Mouse (Mus musculus): ENCODE results near the gene Sars. TPM values are rescaled to one million over a fixed set of nuclear protein-coding genes. Genes with fewer than 3 reads are reported as not detected.

The Sars gene
- total and polyA plus RNA-seq, 3 experiments = 373 to 394 (median 377) TPM

- dilution Hi-C loops (cut with MboI; ENCODE audit: extremely low pct_ligation_motif_present, extremely low pct_unique_long_range_greater_than_20kb, low sequenced_read_pairs) = no loop called here
Observed at GRCm38 (mm10) chr3:108489968-108490367, 45.0 kb upstream of the Sars start.

GRCm38 (mm10) chr3:108484749-108485148 lies 39.7 kb upstream of the Sars start:
- H3K27ac ChIP-seq (ENCODE audit: insufficient read depth, low read depth) = no peak overlapping the region
- H3K9me3 ChIP-seq (replicated peaks; ENCODE audit: low read length) = peaks cover 14% of the 10 kb centered on the region
- no peak for TF ChIP-seq IRF4 (IDR thresholded peaks at IDR 0.05; ENCODE audit: low read depth, low read length)
- no peak for TF ChIP-seq RAD21 (IDR thresholded peaks at IDR 0.05; ENCODE audit: low read depth, low read length)
- TF ChIP-seq JUND (conservative IDR thresholded peaks at IDR 0.05; ENCODE audit: low read depth, low read length) = no peak
- no peak for TF ChIP-seq POLR2AphosphoS2 (IDR thresholded peaks at IDR 0.05; ENCODE audit: low read depth, low read length)
- no peak for TF ChIP-seq CTCF (conservative IDR thresholded peaks at IDR 0.05 in 1 of 2, IDR thresholded peaks at IDR 0.05 in 1 of 2; ENCODE audit: low read depth in 2 of 2, low read length in 2 of 2)
- no peak for TF ChIP-seq TCF12 (IDR thresholded peaks at IDR 0.05; ENCODE audit: low read depth, low read length)
- no peak for TF ChIP-seq NRF1 (IDR thresholded peaks at IDR 0.05; ENCODE audit: low read depth, low read length)
- TF ChIP-seq MEF2A (IDR thresholded peaks at IDR 0.05; ENCODE audit: borderline replicate concordance, low read depth, low read length) = no peak
- no peak for TF ChIP-seq RCOR1 (conservative IDR thresholded peaks at IDR 0.05; ENCODE audit: low read depth, low read length)
- no peak for TF ChIP-seq CHD1 (IDR thresholded peaks at IDR 0.05; ENCODE audit: low read depth, low read length)
- no peak for TF ChIP-seq USF1 (IDR thresholded peaks at IDR 0.05; ENCODE audit: low read depth, low read length)
- TF ChIP-seq CHD2 (IDR thresholded peaks at IDR 0.05; ENCODE audit: low read length) = no peak
- TF ChIP-seq ZMIZ1 (IDR thresholded peaks at IDR 0.05; ENCODE audit: low read depth, low read length) = no peak
- TF ChIP-seq BHLHE40 (IDR thresholded peaks at IDR 0.05; ENCODE audit: low read depth, low read length) = no peak
- H3K4me1 ChIP-seq (ENCODE audit: control insufficient read depth in 1 of 2, insufficient read depth in 2 of 2) = no peaks in the 10 kb centered on the region
- no peaks in the 10 kb centered on the region for H3K36me3 ChIP-seq (replicated peaks in 1 of 2; ENCODE audit: control insufficient read depth in 1 of 2, insufficient read depth in 1 of 2, low read length in 1 of 2)
- dilution Hi-C loops (cut with MboI; ENCODE audit: extremely low pct_ligation_motif_present, extremely low pct_unique_long_range_greater_than_20kb, low sequenced_read_pairs) (no loop called here), in situ Hi-C loops (cut with MboI; ENCODE audit: low pct_ligation_motif_present, low pct_unique_long_range_greater_than_20kb, low sequenced_read_pairs) (no loop called here)
- H3K9ac ChIP-seq (ENCODE audit: insufficient read depth, low read depth) = no peak overlapping the region
- no peak overlapping the region for H3K4me3 ChIP-seq (replicated peaks in 1 of 3; ENCODE audit: low read depth in 2 of 3, low read length in 2 of 3, poor library complexity in 1 of 3)
- no peak overlapping the region for H3K4me2 ChIP-seq (ENCODE audit: insufficient read depth, low read depth, poor library complexity, severe bottlenecking)
- DNase-seq (ENCODE audit: extremely low read depth) = no peak
- no peaks in the 10 kb centered on the region for H3K79me2 ChIP-seq (replicated peaks; ENCODE audit: control insufficient read depth, extremely low read depth, insufficient read depth, poor library complexity, severe bottlenecking)
- H3K27me3 ChIP-seq (replicated peaks) = peaks cover 10% of the 10 kb centered on the region

More at GRCm38 (mm10) chr3:108489968-108490367, 45.0 kb upstream of the Sars start:
- Histone ChIP-seq H3K4me2 (ENCODE audit: insufficient read depth, low read depth, poor library complexity, severe bottlenecking) (no peak overlapping the region), H3K9me3 (replicated peaks; ENCODE audit: low read length) (peaks cover 4% of the 10 kb centered on the region), H3K9ac (ENCODE audit: insufficient read depth, low read depth) (no peak overlapping the region), H3K4me1 (ENCODE audit: control insufficient read depth in 1 of 2, insufficient read depth in 2 of 2) (no peaks in the 10 kb centered on the region), H3K79me2 (replicated peaks; ENCODE audit: control insufficient read depth, extremely low read depth, insufficient read depth, poor library complexity, severe bottlenecking) (no peaks in the 10 kb centered on the region), H3K27me3 (replicated peaks) (peaks cover 2% of the 10 kb centered on the region), H3K36me3 (replicated peaks in 1 of 2; ENCODE audit: control insufficient read depth in 1 of 2, insufficient read depth in 1 of 2, low read length in 1 of 2) (no peaks in the 10 kb centered on the region), H3K4me3 (replicated peaks in 1 of 3; ENCODE audit: low read depth in 2 of 3, low read length in 2 of 3, poor library complexity in 1 of 3) (no peak overlapping the region), H3K27ac (ENCODE audit: insufficient read depth, low read depth) (no peak overlapping the region)
- TF ChIP-seq CTCF (conservative IDR thresholded peaks at IDR 0.05 in 1 of 2, IDR thresholded peaks at IDR 0.05 in 1 of 2; ENCODE audit: low read depth in 2 of 2, low read length in 2 of 2) = peak in 1 of 2 experiments; percentile 79; a peak in 3 of 4 replicates
- TF ChIP-seq NELFE (IDR thresholded peaks at IDR 0.05; ENCODE audit: low read depth, low read length) = no peak
- no peak for TF ChIP-seq RCOR1 (conservative IDR thresholded peaks at IDR 0.05; ENCODE audit: low read depth, low read length)
- no peak for TF ChIP-seq CHD2 (IDR thresholded peaks at IDR 0.05; ENCODE audit: low read length)
- TF ChIP-seq RAD21 (IDR thresholded peaks at IDR 0.05; ENCODE audit: low read depth, low read length) = peak; percentile 42
- TF ChIP-seq SMC3 (IDR thresholded peaks at IDR 0.05; ENCODE audit: low read depth, low read length) = peak; percentile 45
- TF ChIP-seq MYC (IDR thresholded peaks at IDR 0.05; ENCODE audit: low read depth, low read length) = 0 out of 2 replicates have a peak, but pooled peaks have one; percentile 41
- peak; percentile 25 for DNase-seq (ENCODE audit: extremely low read depth)
- in situ Hi-C loops (cut with MboI; ENCODE audit: low pct_ligation_motif_present, low pct_unique_long_range_greater_than_20kb, low sequenced_read_pairs) = no loop called here

Measured in CH12.LX (cell line).